Mouse (Mus musculus): Measurements from ENCODE around the gene Eif5.
A peak's percentile ranks its signal among the peaks of the same experiment; 100 is the strongest.
"Not testable (repeated sequence)": the region's sequence is repeated elsewhere in the genome, so short reads cannot be mapped to it uniquely, and the experiment has no call there.

Gene Eif5

DNA sequence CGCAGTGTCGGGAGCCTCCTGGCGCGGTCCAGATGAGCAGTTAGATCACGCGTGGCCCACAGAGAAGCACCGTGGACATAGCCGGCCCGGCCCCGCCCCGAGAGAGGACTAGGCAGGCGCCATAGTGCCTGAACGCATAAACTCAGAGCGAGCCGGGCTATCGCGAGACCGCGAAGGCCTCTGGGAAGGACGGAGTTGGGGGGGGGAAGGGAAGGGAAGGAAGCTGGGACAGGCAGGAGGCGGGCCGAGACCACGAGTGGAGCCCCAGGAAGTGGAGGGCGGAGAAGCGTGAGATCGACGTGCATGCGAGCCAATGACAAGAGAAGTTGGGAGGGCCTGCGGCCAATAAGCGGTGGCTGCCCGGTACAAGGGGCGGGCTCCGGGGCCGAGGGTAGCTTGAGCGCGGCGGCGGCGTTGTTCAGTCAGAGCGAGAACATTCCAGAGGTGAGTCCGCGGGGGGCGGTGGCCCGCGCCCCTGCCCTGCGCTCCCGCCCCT, at the start of gene Eif5:
TSS of gene Eif5 (plus strand) at position 221 of the 496 bp plus-strand sequence.
- peak; percentile 98 to 99 for DNase-seq (ENCODE audit: low spot score in 2 of 2)

DNA sequence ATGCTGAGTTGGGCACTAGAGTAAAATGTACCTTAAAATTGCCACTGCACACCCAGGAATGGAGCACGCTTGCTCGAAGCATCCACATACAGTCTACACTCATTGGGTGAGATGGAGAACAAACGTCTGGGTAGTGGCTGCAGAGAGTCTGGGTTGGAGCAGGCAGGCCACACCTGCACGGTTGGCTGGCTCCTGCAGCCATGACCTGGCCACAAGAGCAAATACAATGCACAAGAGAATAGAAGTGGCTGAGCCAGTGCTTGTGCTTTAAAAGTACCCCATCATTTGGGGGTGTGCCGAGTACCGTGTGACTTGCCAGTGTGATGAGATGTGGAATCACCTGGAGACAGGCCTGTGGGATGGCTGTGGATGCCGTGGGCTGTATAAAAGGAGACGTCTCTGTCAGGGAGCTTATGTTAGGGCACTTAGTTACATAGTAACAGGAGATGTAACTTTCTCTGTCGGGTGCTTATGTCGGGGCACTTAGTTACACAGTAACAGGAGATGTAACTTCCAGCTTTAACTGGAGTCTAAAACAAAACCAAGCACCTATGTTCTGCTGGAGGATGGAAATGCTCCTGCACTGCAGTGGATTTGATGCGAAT, 48.5 kb upstream of the Eif5 start:
- DNase-seq (ENCODE audit: low spot score in 2 of 2) = no peak

DNA sequence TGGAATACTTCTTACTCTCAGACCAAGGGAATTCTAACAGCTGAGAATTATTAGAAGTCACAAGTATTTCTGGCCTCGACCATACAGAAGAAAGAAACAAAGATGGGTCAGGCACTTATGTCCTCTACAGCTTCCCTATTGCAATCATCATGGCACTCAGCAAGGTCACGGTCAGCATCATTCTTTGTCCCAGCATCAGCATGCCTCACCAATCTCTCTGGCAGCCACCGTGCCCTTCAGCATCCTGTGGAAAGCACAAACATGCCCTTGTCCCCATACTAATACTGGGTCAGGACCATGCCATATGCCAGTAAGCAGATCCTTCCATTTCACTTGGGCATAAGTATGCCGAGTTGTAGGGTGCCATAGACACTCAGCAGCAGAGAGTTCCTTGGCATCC, 42.9 kb upstream of the Eif5 start:
- DNase-seq (ENCODE audit: low spot score in 2 of 2) = no peak

DNA sequence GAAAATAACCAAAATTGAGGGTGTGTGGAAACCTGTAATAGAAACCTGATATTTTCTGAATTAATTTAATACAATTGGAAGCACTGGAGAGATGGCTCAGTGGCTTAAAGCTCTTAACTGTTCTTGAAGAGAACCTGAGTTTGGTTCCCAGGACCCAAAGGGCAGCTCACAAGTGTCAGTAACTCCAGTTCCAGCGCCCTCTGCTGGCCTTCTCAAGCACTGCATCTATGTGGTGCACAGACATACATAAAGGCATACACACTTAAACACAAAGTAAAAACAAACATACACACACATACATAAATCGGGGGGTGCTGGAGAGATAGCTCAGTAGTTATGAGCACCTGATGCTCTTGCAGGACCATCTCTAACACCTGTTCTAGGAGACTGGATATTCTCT, 40.7 kb upstream of the Eif5 start:
- DNase-seq (ENCODE audit: low spot score in 2 of 2) = no peak

DNA sequence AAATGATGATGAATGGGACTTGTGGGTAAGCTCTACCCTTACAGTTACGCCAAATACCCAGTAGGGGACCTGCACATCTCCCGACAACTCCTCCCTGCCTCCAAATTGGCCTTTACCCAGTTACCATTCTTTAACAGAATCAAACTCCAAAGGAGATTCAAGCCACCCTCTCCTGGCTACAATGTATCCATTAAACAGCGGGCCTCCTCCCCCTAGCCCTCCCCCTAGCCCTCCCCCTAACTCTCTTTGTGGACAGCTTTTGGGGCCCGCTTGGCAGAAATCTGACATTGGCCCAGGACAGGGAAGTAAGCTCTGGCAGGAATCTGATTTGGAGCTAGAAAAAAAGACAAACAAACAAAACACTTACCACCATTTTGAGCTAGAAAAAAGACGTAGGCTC, 38.2 kb upstream of the Eif5 start:
- no peak for DNase-seq (ENCODE audit: low spot score in 2 of 2)

DNA sequence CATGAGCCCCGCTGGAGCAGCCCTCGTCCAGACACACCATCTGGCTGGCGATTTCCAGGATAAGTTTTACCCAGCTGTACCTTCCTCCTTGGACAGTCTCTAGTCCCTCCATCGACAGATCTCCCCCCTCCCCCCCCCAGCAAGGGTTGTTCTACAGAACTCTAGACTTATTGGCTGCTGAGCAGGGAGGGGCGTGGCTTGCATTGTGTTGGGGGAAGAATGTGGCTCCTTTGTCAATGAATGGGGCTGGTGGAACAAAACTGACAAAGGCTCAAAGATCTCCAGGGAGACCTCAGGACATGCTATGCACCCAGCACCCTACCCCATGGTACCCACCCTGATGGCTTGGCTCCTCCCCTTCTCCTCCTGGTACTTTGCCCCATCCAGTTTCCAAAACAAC, 37.1 kb upstream of the Eif5 start:
- DNase-seq (ENCODE audit: low spot score in 2 of 2) = no peak

DNA sequence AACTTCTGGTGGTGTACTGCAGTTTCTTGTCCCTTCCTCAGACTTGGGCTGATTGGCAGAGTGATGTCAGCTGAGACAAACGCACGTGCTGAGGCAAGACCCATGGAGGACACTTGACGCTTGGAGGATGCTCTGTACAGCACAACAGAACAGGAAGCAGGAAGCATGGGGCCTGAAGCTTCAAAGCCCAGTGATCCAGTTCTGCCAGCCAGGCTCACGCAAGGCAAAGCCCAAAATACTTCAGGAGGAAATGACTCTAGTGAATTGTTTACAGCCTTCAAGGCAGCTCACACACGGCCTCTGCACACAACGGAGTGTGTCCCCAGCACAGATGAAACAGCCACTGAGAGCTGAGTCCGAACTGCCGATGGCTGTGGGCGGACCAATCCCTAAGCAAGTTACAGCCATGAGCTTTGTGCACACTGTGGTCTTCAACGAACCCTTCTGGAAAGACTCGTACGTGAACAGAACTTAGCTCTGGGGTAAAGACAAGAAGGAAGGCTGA, 34.7 kb upstream of the Eif5 start:
- no peak for DNase-seq (ENCODE audit: low spot score in 2 of 2)

DNA sequence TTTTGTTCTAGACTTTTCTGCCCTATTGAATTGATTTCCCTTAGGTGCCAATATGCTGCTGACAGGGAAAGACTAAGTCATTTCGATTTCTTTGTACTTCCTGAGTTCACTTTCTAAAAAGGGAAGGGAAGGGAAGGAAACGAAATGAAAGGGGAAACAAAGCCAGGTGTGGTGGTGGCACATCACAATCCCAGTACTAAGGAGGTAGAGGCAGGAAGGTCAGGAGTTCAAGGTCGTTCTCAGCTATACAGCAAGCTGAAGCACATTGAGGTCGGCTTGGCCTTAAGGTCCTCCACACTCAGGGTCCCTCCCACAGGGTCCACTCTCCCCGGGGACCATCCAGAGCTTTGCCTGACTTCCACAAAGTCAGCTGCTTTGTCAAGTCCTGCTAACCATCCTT, 34.2 kb upstream of the Eif5 start:
- no peak for DNase-seq (ENCODE audit: low spot score in 2 of 2)

DNA sequence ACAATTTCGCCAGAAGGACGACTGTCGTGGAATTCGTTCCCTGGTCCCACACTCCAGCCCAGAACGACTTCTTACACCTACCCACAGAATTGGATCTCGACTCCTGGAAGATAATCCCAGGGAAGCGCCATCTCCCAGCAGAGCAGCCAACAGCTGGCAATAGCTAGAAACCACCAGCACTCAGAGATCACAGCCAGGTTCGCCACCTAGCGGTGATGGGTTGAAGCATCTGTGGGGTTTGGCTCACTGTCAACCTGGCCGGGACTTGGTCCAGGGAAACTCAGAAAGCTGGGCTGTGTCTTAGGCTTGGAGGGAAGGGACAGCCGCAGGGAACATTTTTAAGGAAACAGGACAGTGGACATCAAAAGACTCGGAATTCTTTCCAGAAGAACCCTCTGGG, 32.9 kb upstream of the Eif5 start:
- DNase-seq (ENCODE audit: low spot score in 2 of 2) = peak; percentile 74 to 83

DNA sequence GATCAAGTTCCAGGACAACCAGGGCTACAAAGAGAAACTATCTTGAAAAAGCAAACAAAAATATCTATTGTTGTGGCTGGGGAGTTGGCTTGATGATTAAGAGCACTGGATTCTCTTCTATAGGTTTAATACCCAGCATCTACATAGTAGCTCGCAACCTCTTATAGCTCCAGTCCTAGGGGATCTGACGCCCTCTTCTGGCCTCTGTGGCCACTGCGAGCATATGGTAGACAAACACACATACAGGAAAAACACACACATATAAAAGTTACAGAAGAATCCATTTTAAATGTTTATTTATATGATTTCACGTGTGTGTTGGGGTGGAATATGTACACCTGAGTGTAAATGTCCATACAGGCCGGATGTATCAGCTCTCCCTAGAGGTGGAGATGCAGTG, 30.8 kb upstream of the Eif5 start:
- DNase-seq (ENCODE audit: low spot score in 2 of 2) = no peak

DNA sequence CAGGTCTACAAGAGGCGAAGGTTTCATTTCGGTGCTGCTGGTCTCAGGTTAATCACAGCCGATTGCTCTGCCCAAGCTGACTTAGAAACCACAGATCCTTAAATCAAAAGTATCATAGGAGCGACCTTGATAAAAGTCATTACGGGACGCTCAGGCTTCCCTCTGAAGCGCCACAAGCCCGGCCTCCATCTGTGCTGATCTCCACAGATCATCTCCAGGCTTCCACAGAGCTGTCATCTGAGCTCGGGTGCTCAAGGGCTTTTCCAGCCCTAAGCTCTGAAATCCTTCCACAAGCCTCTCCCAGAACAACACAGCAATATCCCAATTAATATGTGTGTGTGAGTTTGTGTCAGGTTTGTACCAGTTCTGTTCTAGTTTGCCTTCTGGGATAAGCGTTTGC, 29.9 kb upstream of the Eif5 start:
- no peak for DNase-seq (ENCODE audit: low spot score in 2 of 2)

DNA sequence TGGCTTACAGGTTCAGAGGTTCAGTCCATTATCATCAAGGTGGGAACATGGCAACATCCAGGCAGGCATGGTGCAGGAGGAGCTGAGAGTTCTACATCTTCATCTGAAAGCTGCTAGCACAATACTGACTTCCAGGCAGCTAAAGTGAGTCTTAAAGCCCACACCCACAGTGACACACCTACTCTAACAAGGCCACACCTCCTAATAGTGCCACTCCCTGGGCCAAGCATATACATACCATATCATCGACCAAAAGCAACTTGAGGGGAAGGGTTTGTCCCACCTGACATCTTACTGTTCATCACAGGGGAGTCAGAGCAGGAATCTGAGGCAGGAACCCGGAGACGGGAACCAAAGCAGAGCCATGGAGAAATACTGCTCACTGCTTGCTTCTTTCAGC, 29.4 kb upstream of the Eif5 start:
- not testable (repeated sequence) for DNase-seq (ENCODE audit: low spot score in 2 of 2)

DNA sequence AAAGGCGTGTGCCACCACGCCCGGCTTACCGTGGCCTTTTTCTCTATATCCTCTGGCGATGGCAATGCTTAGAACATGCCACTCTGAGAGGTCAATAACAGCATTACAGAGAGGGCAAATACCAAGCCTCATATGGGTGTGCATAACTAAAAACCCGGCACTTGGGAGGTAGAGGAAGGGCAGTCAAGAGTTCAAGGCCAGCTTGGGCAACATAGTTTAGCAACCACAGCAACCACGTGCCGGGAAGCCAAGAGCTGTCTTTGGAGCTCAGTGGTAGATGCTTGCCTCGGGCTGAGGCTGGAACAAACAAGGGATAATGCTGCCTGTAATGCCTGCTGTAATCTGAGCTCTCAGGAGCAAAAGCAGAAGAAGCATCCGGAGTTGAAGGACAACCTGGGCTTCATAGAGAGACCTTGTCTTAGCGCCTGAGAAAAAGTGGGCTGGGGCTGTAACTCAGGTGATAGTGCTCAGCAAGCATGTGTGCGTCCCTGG, 25.2 kb upstream of the Eif5 start:
- DNase-seq (ENCODE audit: low spot score in 2 of 2) = no peak

DNA sequence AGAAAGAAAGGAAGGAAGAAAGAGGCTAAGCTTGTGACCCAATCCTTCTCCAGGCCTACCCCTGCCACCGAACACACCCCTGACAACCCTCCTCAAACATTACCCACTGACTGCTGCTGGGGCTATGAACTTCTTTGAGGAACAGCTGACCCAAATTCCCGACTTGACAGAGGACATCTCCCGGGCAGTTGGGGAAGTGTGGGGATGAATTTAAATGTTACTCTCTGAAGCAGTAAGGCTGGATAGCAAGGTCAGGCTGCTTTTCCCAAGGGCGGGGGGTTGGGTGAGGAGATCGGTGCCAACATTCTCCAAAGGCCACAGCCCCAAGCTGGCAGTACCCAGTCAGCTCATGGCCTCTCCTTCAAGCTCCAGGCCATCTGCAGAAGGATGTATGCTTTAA, 24.1 kb upstream of the Eif5 start:
- no peak for DNase-seq (ENCODE audit: low spot score in 2 of 2)

DNA sequence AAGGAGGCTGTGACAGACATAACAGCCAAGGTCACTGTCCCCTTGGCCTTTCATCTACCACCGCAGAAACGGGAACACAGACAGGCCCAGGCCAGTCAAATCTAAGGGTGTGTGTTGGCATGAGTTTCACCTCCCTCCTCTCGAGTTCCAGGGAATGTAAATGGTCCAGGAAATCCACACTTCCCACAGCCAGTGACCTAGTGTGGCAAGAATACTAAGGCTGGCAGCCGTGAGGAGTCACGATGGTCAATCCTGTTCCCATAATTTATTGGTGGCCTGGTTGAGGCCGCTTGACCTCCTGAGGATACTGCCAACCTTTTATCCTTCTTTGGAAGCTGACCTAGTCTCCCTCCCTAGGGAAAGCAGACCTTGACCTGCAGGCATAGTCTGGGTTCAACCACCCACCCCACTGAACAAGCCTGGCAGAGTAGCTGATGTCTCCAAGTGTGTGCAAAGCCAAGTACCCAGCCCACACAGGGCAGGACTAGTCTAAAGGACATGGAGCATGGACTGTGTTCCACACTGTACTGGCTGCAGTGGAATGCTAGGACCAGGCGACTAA, 23.5 kb upstream of the Eif5 start:
- DNase-seq (ENCODE audit: low spot score in 2 of 2) = no peak

DNA sequence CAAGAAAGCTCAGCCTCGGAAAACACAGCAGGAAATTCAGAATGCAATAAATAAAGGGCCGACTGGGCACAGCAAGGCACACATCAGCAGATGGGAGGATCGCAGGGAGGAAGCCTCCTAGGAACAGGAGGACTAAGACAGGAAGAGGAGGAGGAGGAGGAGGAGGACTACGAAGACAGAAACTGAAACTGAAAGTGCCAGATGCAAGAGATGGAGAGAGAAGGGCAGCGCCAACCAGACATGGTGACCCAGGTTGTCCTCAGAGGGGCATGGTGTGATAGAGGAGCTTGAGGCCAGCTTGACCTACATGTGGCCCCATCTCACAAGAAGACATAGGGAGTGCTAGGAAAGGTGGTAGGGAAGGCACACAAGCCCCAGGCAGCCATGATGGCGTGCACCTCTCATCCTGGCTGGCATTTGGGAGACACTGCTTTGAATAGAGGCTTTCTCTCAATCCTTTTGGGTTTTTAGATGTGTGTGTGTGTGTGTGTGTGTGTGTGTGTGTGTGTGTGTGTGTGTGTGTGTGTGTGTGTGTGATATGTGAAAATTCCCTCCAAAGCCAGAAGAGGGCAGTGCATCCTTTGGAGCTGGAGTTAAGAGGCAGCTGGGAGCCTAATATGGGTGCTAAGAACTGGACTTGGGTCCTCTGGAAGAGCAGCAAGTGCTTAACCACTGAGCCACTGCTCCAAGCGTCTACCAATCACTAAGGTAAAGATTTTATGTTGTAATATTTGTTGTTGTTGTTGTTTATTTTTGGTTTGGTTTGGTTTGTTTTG, 22.8 kb upstream of the Eif5 start:
- no peak for DNase-seq (ENCODE audit: low spot score in 2 of 2)

DNA sequence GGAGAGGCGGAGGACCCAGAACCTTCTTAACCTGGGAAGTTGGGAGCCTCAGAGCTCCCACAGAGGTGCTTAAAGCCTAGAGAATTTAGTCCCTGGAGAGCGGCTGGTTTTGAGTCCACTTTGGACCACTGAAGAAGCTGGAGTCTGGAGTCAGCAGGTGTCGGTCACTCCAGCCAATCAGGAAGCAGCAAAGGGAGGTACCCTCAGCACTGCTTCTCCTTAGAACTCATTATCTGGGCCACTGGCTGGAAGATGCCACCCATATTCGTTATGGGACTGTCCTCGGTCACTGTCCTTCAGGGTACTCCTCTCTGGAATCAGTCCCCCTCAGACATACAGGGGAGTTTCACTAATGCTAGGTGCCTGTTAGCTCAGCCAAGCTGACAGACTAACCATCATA, 21.9 kb upstream of the Eif5 start:
- DNase-seq (ENCODE audit: low spot score in 2 of 2) = no peak

DNA sequence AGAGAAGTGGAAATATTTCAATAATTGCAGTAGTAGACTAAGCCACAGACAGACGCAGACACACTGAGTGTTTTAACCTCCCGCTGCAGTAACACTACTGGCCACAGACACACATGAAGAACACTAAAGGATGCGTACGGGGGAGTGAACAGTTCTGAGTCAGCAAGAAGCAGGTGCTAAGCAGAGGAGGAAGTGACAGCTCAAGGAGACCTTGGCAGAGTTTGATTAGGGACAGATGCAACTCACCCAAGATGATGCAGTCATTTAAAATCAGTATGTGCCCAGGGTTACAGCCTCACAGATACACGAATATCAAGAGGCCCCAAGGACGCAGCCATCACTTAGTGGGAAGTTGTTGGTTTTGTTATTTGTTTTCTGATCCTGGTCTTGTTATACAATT, 21.0 kb upstream of the Eif5 start:
- DNase-seq (ENCODE audit: low spot score in 2 of 2) = no peak

DNA sequence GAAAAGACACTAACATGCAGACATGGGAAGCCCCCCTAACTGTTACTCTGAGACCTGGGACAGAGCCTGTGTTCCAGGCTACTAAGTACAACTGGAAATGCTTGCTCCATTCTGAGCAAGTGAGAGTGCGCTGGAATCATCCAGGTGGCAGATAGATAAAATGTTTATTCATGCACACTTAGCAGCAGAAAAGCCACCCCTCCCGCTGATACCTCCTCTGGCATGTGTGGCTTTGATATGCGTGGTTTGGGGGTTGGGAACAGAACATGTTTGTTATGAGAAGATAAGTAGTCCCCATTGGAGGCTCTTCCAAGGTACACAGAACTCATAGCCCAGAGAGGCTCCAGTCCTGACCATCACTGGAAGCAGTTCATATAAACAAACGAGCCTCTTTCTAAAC, 19.9 kb upstream of the Eif5 start:
- DNase-seq (ENCODE audit: low spot score in 2 of 2) = peak in 1 of 2 experiments; percentile 40

DNA sequence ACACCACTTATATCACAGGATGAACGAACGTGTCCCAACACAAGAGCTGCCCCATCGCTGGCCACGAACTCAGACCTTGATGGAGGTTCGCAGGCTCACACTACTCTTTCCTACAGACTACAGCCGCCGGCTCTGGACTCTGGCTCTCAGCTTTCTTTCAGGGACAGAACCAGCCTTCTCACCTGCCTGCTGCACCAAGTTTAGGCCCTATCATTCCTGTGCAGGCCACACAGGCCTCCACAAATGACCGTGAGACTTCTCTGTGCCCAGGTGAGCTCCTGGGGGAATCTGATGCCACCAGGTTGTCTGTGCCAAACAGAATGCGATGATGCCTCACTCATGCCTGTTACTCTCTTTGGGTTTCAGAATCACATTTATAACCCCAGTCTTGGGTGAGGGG, 19.4 kb upstream of the Eif5 start:
- DNase-seq (ENCODE audit: low spot score in 2 of 2) = no peak

DNA sequence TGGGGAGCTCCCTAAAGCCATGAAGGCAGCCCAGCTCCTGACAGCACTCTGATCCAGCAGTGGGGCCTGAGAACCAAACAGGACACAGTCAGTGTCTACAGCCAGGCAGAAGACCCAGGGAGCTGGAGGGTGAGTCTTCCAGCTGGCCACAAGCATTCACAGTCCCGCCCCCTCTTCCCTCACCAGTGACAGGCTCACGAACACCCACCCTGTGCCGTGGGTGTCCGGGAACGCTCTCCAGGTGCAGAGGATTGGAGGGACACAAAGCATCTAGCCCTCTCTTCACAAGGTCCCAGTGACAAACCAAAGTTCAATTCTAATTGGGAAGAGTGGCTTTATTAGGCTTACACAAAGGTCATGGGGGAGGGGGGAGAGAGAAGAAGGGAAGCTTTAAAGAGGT, 18.0 kb upstream of the Eif5 start:
- no peak for DNase-seq (ENCODE audit: low spot score in 2 of 2)

DNA sequence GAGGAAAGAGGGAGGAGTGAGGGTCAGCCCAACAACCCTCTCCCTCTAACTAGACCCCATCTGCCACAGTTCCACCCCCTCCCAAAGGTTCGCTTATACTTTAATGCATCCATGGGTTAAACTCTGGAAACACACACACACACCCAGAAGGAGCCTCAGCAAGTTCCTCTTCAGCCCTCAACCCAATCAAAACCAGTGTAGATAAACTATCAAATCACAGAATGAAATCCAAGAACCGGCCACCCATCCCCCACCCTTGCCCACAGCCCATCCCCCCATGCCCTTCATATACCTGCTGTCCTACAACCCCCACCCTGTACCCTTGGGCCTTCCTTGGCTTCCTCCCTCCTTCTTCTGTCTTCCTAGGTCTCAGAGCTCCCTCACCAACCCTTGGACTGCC, 16.8 kb upstream of the Eif5 start:
- no peak for DNase-seq (ENCODE audit: low spot score in 2 of 2)

DNA sequence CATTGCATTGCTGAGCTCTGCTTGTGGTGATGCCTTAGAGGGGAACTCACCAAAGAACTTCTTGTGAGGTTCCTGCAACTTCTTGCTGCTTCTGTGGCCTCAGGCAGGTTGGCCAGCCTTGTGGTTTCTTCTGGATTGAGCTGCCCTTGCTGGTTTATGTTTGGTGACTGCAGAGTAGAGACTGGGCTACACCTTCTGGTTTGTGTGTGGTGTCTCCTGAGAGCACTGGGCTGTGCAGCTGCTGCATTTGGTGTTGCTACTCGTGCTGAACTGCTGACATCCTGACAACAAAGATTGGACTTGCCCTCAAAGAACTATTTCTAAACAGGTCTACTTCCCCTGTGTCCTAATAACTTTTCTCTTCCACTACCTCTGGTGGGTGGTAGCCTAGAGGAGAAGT, 13.3 kb upstream of the Eif5 start:
- no peak for DNase-seq (ENCODE audit: low spot score in 2 of 2)
